Mouse (Mus musculus): ENCODE measurements around the gene Krt14.

The Krt14 gene

GRCm38 (mm10) chr11:100155497-100156255, 51.7 kb downstream of the Krt14 start:
- Histone ChIP-seq H3K9me3 (ENCODE audit: low read length) (no peaks in the 10 kb centered on the region), H3K36me3 (ENCODE audit: insufficient read depth, low read length) (no peaks in the 10 kb centered on the region), H3K27me3 (ENCODE audit: insufficient read depth, low read length) (0 out of 2 replicates have a peak, but pooled peaks cover 2% of the 10 kb centered on the region), H3K4me1 (replicated peaks; ENCODE audit: low read depth, low read length) (peaks cover 33% of the 10 kb centered on the region), H3K4me3 (replicated peaks; ENCODE audit: low read length) (no peak overlapping the region)
- TF ChIP-seq CTCF (conservative IDR thresholded peaks at IDR 0.05; ENCODE audit: low read length) (no peak), NANOG (IDR thresholded peaks at IDR 0.05; ENCODE audit: borderline replicate concordance, low read length) (no peak), POU5F1 (IDR thresholded peaks at IDR 0.05; ENCODE audit: borderline replicate concordance, low read length) (no peak)
